Mouse (Mus musculus) CD4-positive, CD25-positive, alpha-beta regulatory T cell, adult 4 months (primary cell): ENCODE data around the gene Sprtn. TPM values are rescaled to one million over a fixed set of nuclear protein-coding genes. Genes with fewer than 3 reads are reported as not detected.

Experiments used
- ATAC-seq: one replicate; pipeline ENCODE4 v1.8.0; 2017
- polyA plus RNA-seq, 2 experiments: library from polyadenylated mRNA; unstranded; fragments of 100-300 nt; shearing (Covaris generic); gene quantifications; one replicate each; pipeline ENCODE4 v1.2.1; 2017

The Sprtn gene
- polyA plus RNA-seq, 2 experiments from 2014 or later = 7.6 to 9.3 TPM

DNA sequence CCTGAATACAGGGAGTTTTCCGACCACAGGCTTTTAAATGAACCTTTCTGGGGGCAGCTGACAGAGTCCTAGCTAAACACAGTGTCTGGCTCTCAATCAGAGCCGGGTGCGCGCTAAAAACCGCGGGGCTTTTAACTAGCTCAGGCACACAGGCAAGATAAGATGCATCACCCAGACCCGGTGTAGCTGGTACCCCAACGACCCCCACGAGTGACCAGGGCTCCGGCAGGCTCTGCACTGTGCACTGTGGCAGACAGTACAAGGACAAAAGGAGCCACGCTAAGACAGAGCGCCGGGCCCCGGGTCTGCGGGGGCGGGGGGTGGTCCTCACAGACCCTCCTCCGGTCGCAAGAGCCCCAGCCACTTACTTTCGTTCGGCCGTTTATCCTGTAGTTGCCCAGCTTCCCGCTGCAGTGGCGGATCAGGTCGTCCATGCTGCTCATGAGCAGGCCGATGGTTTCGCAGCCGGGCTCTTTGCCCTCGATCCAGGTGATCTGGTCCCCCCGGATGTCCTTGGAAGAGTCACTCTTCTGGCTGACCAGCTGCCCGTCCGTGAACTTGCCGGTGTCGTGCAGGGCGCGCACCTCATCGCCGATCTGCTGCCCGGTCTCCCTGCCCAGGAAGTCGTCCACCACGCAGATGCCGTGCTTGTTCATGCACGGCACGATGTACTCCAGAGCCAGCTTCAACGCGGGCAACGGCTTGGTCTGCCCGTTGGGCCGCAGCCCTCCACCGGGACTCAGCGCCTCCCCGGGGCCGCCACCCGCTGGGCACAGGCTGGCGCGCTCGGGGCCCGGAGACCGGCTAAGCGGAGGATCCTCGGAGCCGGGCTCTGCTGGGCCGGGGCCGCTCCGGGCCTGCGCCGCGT lies 50.4 kb downstream of the Sprtn start:
- ATAC-seq = peak; percentile 29

DNA sequence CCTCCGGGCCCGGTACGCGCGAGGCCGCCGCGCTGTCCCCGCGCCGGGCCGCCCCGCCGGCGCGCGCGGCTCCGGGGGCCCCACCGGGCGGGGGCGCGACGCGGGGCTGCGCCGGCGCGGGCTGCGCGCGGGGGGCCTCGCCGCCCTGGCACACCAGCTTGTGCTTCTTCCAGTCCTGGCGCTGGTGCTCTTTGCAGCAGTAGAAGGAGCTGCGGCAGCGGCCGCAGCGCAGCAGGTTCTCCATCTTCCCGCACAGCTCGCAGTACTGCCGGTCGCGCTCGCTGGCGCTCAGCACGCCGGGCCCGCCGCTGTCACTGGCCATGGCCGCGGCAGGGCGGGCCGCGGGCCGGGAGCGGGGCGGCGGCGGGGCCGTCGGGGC lies 51.0 kb downstream of the Sprtn start:
- ATAC-seq = peak; percentile 10

DNA sequence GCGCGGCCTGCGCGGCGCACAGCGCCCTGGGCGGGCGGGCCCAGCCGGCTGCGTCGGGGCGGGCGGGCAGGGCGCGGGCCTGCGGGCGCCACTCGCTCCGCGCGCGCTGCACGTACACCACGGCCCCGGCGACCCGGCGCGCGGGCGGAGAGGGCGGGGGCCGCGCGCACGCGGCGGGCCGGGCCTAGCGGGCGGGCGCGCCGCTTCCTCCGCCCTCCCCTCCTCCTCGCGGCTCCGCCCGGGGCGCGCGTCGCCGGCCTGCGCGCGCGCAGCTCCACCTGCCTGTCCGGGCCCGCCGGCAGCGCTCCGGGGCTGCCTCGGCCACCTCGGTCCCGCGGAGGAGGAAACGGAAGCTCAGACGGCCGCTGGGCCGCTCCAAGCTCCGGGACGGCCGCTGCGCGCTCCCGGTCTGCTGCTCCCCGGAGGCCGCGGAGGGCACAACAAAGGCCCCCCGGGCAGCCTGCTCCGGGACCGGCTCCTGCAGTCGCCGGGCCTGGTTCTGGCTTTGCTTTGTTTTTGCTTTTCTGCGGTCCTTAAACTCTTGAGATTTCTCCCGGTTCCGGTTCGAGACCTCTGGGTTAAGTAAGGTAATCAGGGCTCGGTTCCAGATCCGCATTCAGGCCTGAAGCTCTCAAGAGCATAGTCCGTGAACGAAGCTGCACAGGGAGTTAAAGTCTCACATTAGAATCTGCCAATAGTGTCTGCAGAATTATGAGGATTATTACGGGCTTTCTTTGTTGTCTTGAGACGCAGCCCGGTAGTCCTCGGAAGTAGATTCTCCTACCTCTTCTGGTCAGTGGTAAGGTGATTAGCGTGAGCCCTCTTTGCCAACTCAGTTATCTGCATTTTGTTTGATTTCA lies 51.8 kb downstream of the Sprtn start, which contains the start of gene Egln1:
Gene Egln1 (minus strand): TSS at position 116 of the 860 bp plus-strand sequence.
- peak; percentile 78 for ATAC-seq

DNA sequence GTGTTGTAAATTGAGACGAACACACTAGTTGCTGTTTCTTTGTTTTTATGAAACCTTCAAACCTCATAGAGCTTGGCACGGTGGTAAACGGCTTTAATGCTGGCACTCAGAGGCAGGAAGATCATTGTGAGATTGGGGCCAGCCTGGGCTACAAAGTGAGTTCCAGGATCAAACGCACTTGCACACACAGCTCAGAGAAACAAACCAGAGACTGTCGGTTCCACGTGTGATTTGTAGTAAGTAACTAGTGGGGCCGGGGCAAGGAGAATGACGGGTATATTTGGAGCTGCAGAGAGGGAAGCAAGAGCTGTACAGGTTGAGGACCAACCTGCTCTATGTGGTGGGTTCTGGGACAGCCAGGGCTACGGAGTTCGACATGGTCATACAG lies 52.4 kb downstream of the Sprtn start:
- ATAC-seq = no peak

GRCm38 (mm10) chr8:124950865-124951264 lies 53.2 kb downstream of the Sprtn start:
- no peak for ATAC-seq

DNA sequence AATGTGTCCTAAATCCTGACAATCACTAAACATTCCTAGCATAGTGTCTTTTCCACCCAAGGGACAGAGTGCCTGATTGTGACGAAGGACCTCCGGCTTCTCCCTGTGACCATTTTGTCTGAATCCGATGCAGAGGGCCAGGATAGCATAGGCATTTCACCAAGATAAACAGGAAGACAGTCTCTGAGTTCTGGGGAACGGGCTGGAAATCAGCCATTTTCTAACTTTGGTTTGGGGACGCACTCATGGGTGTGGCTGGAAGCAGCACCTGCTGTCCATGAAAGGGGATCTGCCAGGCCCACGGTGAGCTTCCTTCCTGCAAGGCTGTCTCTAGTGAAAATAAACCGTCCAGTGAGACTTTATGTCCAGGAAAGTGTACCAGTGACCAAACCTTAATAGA lies 55.5 kb downstream of the Sprtn start:
- no peak for ATAC-seq

GRCm38 (mm10) chr8:124954572-124955082 lies 56.9 kb downstream of the Sprtn start:
- no peak for ATAC-seq

Other genes with a start within 250 kb of the Sprtn start
- gene 2310022B05Rik, start 234.5 kb upstream of the Sprtn start, polyA plus RNA-seq = under 1 TPM; 0.70 to 0.94 TPM
- 10 to 100 TPM; 32.1 to 32.6 TPM for gene Ttc13, start 175.9 kb upstream of the Sprtn start, polyA plus RNA-seq
- 10 to 100 TPM; 13.1 to 18.7 TPM for gene Arv1, start 175.7 kb upstream of the Sprtn start, polyA plus RNA-seq
- under 1 TPM; 0.73 to 0.80 TPM for gene Fam89a, start 146.1 kb upstream of the Sprtn start, polyA plus RNA-seq
- not detected for gene Trim67, start 104.8 kb upstream of the Sprtn start, polyA plus RNA-seq
- gene Gnpat, start 34.9 kb upstream of the Sprtn start, polyA plus RNA-seq = 10 to 100 TPM; 43.0 to 54.7 TPM
- 10 to 100 TPM; 30.0 to 43.0 TPM for gene 2810004N23Rik, start 34.8 kb upstream of the Sprtn start, polyA plus RNA-seq
- 1 to 10 TPM; 8.2 to 8.3 TPM for gene Exoc8, start 181 bp upstream of the Sprtn start, polyA plus RNA-seq
- 10 to 100 TPM; 11.0 to 13.7 TPM for gene Egln1, start 51.4 kb downstream of the Sprtn start, polyA plus RNA-seq
- gene Tsnax, start 115.1 kb downstream of the Sprtn start, polyA plus RNA-seq = 10 to 100 TPM; 68.3 to 82.6 TPM
- under 1 TPM in 1 of 2 experiments, not detected in 1; 0.19 TPM for gene Disc1, start 156.3 kb downstream of the Sprtn start, polyA plus RNA-seq